Mouse (Mus musculus): ENCODE results near the gene Psmd13.

- TF ChIP-seq CTCF (IDR thresholded peaks at IDR 0.05; ENCODE audit: borderline replicate concordance, extremely low read depth, insufficient read depth, insufficient read length) (no peak), POLR2A (IDR thresholded peaks at IDR 0.05; ENCODE audit: borderline replicate concordance, extremely low read depth, insufficient read depth, insufficient read length, poor library complexity, severe bottlenecking) (no peak; the same call in 1 of the 2 replicates)
Observed at GRCm38 (mm10) chr7:140855860-140856784, 25.6 kb upstream of the Psmd13 start, which contains the start of gene Gm45785.

All from brain, embryonic 14.5 days (tissue).